In the genomic region with DNA sequence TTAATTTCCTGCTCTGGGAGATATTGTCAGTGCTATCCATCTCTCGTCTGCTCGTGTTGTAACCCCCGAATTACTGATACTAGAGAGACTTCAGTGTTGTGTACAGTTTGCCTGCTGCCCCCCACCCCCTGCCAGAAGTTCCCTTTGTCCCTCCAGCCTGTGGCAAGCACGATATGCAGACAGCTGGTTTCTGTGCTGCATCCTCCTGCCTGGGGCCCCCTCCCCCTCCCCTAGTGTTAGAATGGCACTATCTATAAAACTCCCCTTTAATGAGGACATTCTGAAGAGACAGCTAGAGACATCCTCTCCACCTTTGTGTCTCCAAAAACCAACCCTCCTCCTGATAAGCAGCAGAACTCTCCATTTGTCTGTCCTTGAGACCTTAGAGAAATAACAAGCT, we compare ENCODE assay signal across 1 mouse cellular context.
A peak's percentile ranks its signal among the peaks of the same experiment; 100 is the strongest.
TF ChIP-seq lines count a peak whose summit lies in the region.

No protein-coding gene starts in this region.

TF ChIP-seq in MEL, 35 proteins besides CTCF, POLR2A, EP300 and RAD21:
- TF ChIP-seq BHLHE40 (IDR thresholded peaks at IDR 0.05; ENCODE audit: borderline replicate concordance, low read depth, low read length), result no peak
- no peak for TF ChIP-seq MXI1 (IDR thresholded peaks at IDR 0.05; ENCODE audit: low read depth, low read length)
- TF ChIP-seq HCFC1 (IDR thresholded peaks at IDR 0.05; ENCODE audit: low read depth, low read length), result no peak
- TF ChIP-seq MAZ (IDR thresholded peaks at IDR 0.05; ENCODE audit: low read depth, low read length), result no peak
- TF ChIP-seq CHD2 (IDR thresholded peaks at IDR 0.05; ENCODE audit: low read length), result no peak
- no peak for TF ChIP-seq SMC3 (IDR thresholded peaks at IDR 0.05; ENCODE audit: low read depth, low read length)
- TF ChIP-seq SIN3A (IDR thresholded peaks at IDR 0.05; ENCODE audit: low read length), result peak; percentile 27; the same call in 1 of the 2 replicates
- no peak for TF ChIP-seq MAX (IDR thresholded peaks at IDR 0.05; ENCODE audit: low read length)
- no peak for TF ChIP-seq ETS1 (IDR thresholded peaks at IDR 0.05; ENCODE audit: low read depth, low read length)
